Mouse (Mus musculus): ENCODE data around the gene Tnip1. TPM values are rescaled to one million over a fixed set of nuclear protein-coding genes. Genes with fewer than 3 reads are reported as not detected.
A peak's percentile ranks its signal among the peaks of the same experiment; 100 is the strongest.

Tnip1 gene
- polyA plus RNA-seq, 1 experiment = 122 TPM

GRCm38 (mm10) chr11:54865330-54866085 is 97.2 kb downstream of the Tnip1 start:
- peak overlapping the region; percentile 63 for H3K27ac ChIP-seq (ENCODE audit: insufficient read depth, low read depth, low read length)
- no peaks in the 10 kb centered on the region for H3K27me3 ChIP-seq (ENCODE audit: control insufficient read depth, insufficient read depth, low read length)
- peaks cover 4% of the 10 kb centered on the region for H3K4me1 ChIP-seq (ENCODE audit: control insufficient read depth, insufficient read depth, insufficient read length, low read length)
- 61% methylated on average over 6 of the region's 6 CpGs for WGBS
- TF ChIP-seq CTCF (IDR thresholded peaks at IDR 0.05; ENCODE audit: extremely low read depth, insufficient read length, insufficient replicate concordance, low read depth, low read length) = no peak
- no peak for TF ChIP-seq POLR2A (IDR thresholded peaks at IDR 0.05; ENCODE audit: low read depth, low read length)
- peaks cover 8% of the 10 kb centered on the region for H3K36me3 ChIP-seq (ENCODE audit: control insufficient read depth, insufficient read depth, low read length)
- peak overlapping the region; percentile 97 for H3K4me3 ChIP-seq (ENCODE audit: low read depth, low read length)

- H3K4me1 ChIP-seq (ENCODE audit: control insufficient read depth, insufficient read depth, insufficient read length, low read length) = peaks cover 2% of the 10 kb centered on the region; the same call in 1 of the 2 replicates
- WGBS = 43% methylated on average over 10 of the region's 10 CpGs
- TF ChIP-seq POLR2A (IDR thresholded peaks at IDR 0.05; ENCODE audit: low read depth, low read length) (no peak), CTCF (IDR thresholded peaks at IDR 0.05; ENCODE audit: extremely low read depth, insufficient read length, insufficient replicate concordance, low read depth, low read length) (peak; percentile 76; the same call in 1 of the 2 replicates)
Observed at GRCm38 (mm10) chr11:54862621-54863520, 99.8 kb downstream of the Tnip1 start.

GRCm38 (mm10) chr11:54861471-54862420 is 101.0 kb downstream of the Tnip1 start:
- no peak overlapping the region for H3K4me3 ChIP-seq (ENCODE audit: low read depth, low read length)
- 81% methylated on average over 5 of the region's 5 CpGs for WGBS
- no peaks in the 10 kb centered on the region for H3K27me3 ChIP-seq (ENCODE audit: control insufficient read depth, insufficient read depth, low read length)
- TF ChIP-seq POLR2A (IDR thresholded peaks at IDR 0.05; ENCODE audit: low read depth, low read length) (no peak), CTCF (IDR thresholded peaks at IDR 0.05; ENCODE audit: extremely low read depth, insufficient read length, insufficient replicate concordance, low read depth, low read length) (no peak)
- peak overlapping the region; percentile 42 for H3K27ac ChIP-seq (ENCODE audit: insufficient read depth, low read depth, low read length)
- no peaks in the 10 kb centered on the region for H3K36me3 ChIP-seq (ENCODE audit: control insufficient read depth, insufficient read depth, low read length)
- H3K4me1 ChIP-seq (ENCODE audit: control insufficient read depth, insufficient read depth, insufficient read length, low read length) = 0 out of 2 replicates have a peak, but pooled peaks cover 1% of the 10 kb centered on the region

More at GRCm38 (mm10) chr11:54862621-54863520, 99.8 kb downstream of the Tnip1 start:
- Histone ChIP-seq H3K27me3 (ENCODE audit: control insufficient read depth, insufficient read depth, low read length) (no peaks in the 10 kb centered on the region), H3K36me3 (ENCODE audit: control insufficient read depth, insufficient read depth, low read length) (no peaks in the 10 kb centered on the region; the same call in 1 of the 2 replicates), H3K27ac (ENCODE audit: insufficient read depth, low read depth, low read length) (no peak overlapping the region), H3K4me3 (ENCODE audit: low read depth, low read length) (no peak overlapping the region)

Other genes starting within 250 kb of the Tnip1 start
- gene Cdc42se2, start 175.2 kb downstream of the Tnip1 start, polyA plus RNA-seq (2012; rRNA removed) = 23.2 and 69.2 TPM in 2 replicates
- 0.03 and 0.15 TPM in 2 replicates for gene Lyrm7, start 102.0 kb downstream of the Tnip1 start, polyA plus RNA-seq (2012; rRNA removed)
- 371 and 593 TPM in 2 replicates for gene Hint1, start 96.5 kb downstream of the Tnip1 start, polyA plus RNA-seq (2012; rRNA removed)
- gene Gpx3, start 60.5 kb downstream of the Tnip1 start, polyA plus RNA-seq (2012; rRNA removed) = 52.2 and 90.3 TPM in 2 replicates
- gene Anxa6, start 70.5 kb upstream of the Tnip1 start, polyA plus RNA-seq (2012; rRNA removed) = 23.1 and 30.1 TPM in 2 replicates
- gene Ccdc69, start 115.2 kb upstream of the Tnip1 start, polyA plus RNA-seq (2012; rRNA removed) = 1.1 and 1.7 TPM in 2 replicates
- 16.6 and 24.2 TPM in 2 replicates for gene Gm2a, start 135.2 kb upstream of the Tnip1 start, polyA plus RNA-seq (2012; rRNA removed)
- gene Slc36a3, start 188.8 kb upstream of the Tnip1 start, polyA plus RNA-seq (2012; rRNA removed) = 0.18 and 0.23 TPM in 2 replicates
- 0.90 and 1.6 TPM in 2 replicates for gene Slc36a2, start 222.2 kb upstream of the Tnip1 start, polyA plus RNA-seq (2012; rRNA removed)
- gene Slc36a1, start 241.4 kb upstream of the Tnip1 start, polyA plus RNA-seq (2012; rRNA removed) = 48.9 and 96.4 TPM in 2 replicates